Mouse (Mus musculus): Measurements from ENCODE around the gene Arhgap15.

GRCm38 (mm10) chr2:44190749-44191148 is 442.1 kb downstream of the Arhgap15 start:
- no peak for TF ChIP-seq CTCF (conservative IDR thresholded peaks at IDR 0.05; ENCODE audit: insufficient read depth, insufficient read length, low read depth, low read length)
- TF ChIP-seq POLR2A (IDR thresholded peaks at IDR 0.05; ENCODE audit: low read depth, low read length), result no peak

Measured in kidney, adult 2 months (tissue).